Mouse (Mus musculus): Measurements from ENCODE around the gene Arhgef38. TPM values are rescaled to one million over a fixed set of nuclear protein-coding genes. Genes with fewer than 3 reads are reported as not detected.

Arhgef38 gene
- polyA plus RNA-seq (2012; fragmentation: generic; extraction: Trizol) = not detected
- long read RNA-seq, experiment 1 = 0 reads
- long read RNA-seq, experiment 2 = 0 reads

- Histone ChIP-seq H3K4me3 (ENCODE audit: insufficient read depth, poor library complexity, severe bottlenecking) (no peak within 1 kb of the TSS), H3ac (ENCODE audit: control insufficient read depth, insufficient read length, low read depth) (no peak within 1 kb of the TSS), H3K36me3 (ENCODE audit: control insufficient read depth, insufficient read depth) (no peaks in the 10 kb centered on the region), H3K79me2 (ENCODE audit: control insufficient read depth, insufficient read depth) (no peaks in the 10 kb centered on the region), H3K79me3 (ENCODE audit: low read depth) (no peaks in the 10 kb centered on the region), H3K27me3 (ENCODE audit: control insufficient read depth, insufficient read depth, insufficient read length) (peaks cover 19% of the 10 kb centered on the region)
- TF ChIP-seq FOSL1 (IDR thresholded peaks at IDR 0.05; ENCODE audit: insufficient read depth, low read length, poor library complexity, severe bottlenecking) (no peak), MYOG (IDR thresholded peaks at IDR 0.05; ENCODE audit: control insufficient read depth, extremely low read depth, insufficient read length) (no peak), MYOD1 (IDR thresholded peaks at IDR 0.05; ENCODE audit: control insufficient read depth, insufficient read length, low read depth) (no peak), MAX (IDR thresholded peaks at IDR 0.05) (no peak), CTCF (IDR thresholded peaks at IDR 0.05; ENCODE audit: control insufficient read depth, insufficient read depth, insufficient read length) (no peak)
Measured at GRCm38 (mm10) chr3:133234821-133235295, at the start of gene Arhgef38. Gene Arhgef38 (minus strand): TSS chr3:133234949.

GRCm38 (mm10) chr3:133271887-133272286 is 37.1 kb upstream of the Arhgef38 start:
- no peaks in the 10 kb centered on the region for H3K79me3 ChIP-seq (ENCODE audit: low read depth)

GRCm38 (mm10) chr3:133258860-133259259 is 24.1 kb upstream of the Arhgef38 start:
- no peaks in the 10 kb centered on the region for H3K79me2 ChIP-seq (ENCODE audit: control insufficient read depth, insufficient read depth)
- no peak overlapping the region for H3ac ChIP-seq (ENCODE audit: control insufficient read depth, insufficient read length, low read depth)
- H3K79me3 ChIP-seq (ENCODE audit: low read depth) = no peaks in the 10 kb centered on the region
- H3K27me3 ChIP-seq (ENCODE audit: control insufficient read depth, insufficient read depth, insufficient read length) = no peaks in the 10 kb centered on the region
- H3K36me3 ChIP-seq (ENCODE audit: control insufficient read depth, insufficient read depth) = no peaks in the 10 kb centered on the region
- TF ChIP-seq MYOD1 (IDR thresholded peaks at IDR 0.05; ENCODE audit: control insufficient read depth, insufficient read length, low read depth) (no peak), CEBPB (IDR thresholded peaks at IDR 0.05; ENCODE audit: low read depth) (no peak), USF1 (IDR thresholded peaks at IDR 0.05; ENCODE audit: low read depth) (no peak), FOSL1 (IDR thresholded peaks at IDR 0.05; ENCODE audit: insufficient read depth, low read length, poor library complexity, severe bottlenecking) (no peak), MYOG (IDR thresholded peaks at IDR 0.05; ENCODE audit: control insufficient read depth, extremely low read depth, insufficient read length) (no peak), CTCF (IDR thresholded peaks at IDR 0.05; ENCODE audit: control insufficient read depth, insufficient read depth, insufficient read length) (no peak), MAX (IDR thresholded peaks at IDR 0.05) (no peak)
- no peak overlapping the region for H3K4me3 ChIP-seq (ENCODE audit: insufficient read depth, poor library complexity, severe bottlenecking)

More at GRCm38 (mm10) chr3:133271887-133272286, 37.1 kb upstream of the Arhgef38 start:
- Histone ChIP-seq H3K27me3 (ENCODE audit: control insufficient read depth, insufficient read depth, insufficient read length) (no peaks in the 10 kb centered on the region), H3K4me3 (ENCODE audit: insufficient read depth, poor library complexity, severe bottlenecking) (no peak overlapping the region), H3K36me3 (ENCODE audit: control insufficient read depth, insufficient read depth) (no peaks in the 10 kb centered on the region), H3K79me2 (ENCODE audit: control insufficient read depth, insufficient read depth) (no peaks in the 10 kb centered on the region), H3ac (ENCODE audit: control insufficient read depth, insufficient read length, low read depth) (no peak overlapping the region)
- TF ChIP-seq CEBPB (IDR thresholded peaks at IDR 0.05; ENCODE audit: low read depth) (no peak), CTCF (IDR thresholded peaks at IDR 0.05; ENCODE audit: control insufficient read depth, insufficient read depth, insufficient read length) (no peak), USF1 (IDR thresholded peaks at IDR 0.05; ENCODE audit: low read depth) (no peak), MYOG (IDR thresholded peaks at IDR 0.05; ENCODE audit: control insufficient read depth, extremely low read depth, insufficient read length) (no peak), MAX (IDR thresholded peaks at IDR 0.05) (no peak), FOSL1 (IDR thresholded peaks at IDR 0.05; ENCODE audit: insufficient read depth, low read length, poor library complexity, severe bottlenecking) (no peak), MYOD1 (IDR thresholded peaks at IDR 0.05; ENCODE audit: control insufficient read depth, insufficient read length, low read depth) (no peak)

- TF ChIP-seq MAX (IDR thresholded peaks at IDR 0.05) = no peak
- no peak for TF ChIP-seq USF1 (IDR thresholded peaks at IDR 0.05; ENCODE audit: low read depth)
- TF ChIP-seq MYOD1 (IDR thresholded peaks at IDR 0.05; ENCODE audit: control insufficient read depth, insufficient read length, low read depth) = no peak
- no peak for TF ChIP-seq FOSL1 (IDR thresholded peaks at IDR 0.05; ENCODE audit: insufficient read depth, low read length, poor library complexity, severe bottlenecking)
- TF ChIP-seq MYOG (IDR thresholded peaks at IDR 0.05; ENCODE audit: control insufficient read depth, extremely low read depth, insufficient read length) = no peak
- no peak for TF ChIP-seq CTCF (IDR thresholded peaks at IDR 0.05; ENCODE audit: control insufficient read depth, insufficient read depth, insufficient read length)
- TF ChIP-seq CEBPB (IDR thresholded peaks at IDR 0.05; ENCODE audit: low read depth) = no peak
- Histone ChIP-seq H3K79me3 (ENCODE audit: low read depth) (no peaks in the 10 kb centered on the region), H3K79me2 (ENCODE audit: control insufficient read depth, insufficient read depth) (no peaks in the 10 kb centered on the region), H3K4me3 (ENCODE audit: insufficient read depth, poor library complexity, severe bottlenecking) (no peak overlapping the region), H3K36me3 (ENCODE audit: control insufficient read depth, insufficient read depth) (no peaks in the 10 kb centered on the region), H3ac (ENCODE audit: control insufficient read depth, insufficient read length, low read depth) (no peak overlapping the region), H3K27me3 (ENCODE audit: control insufficient read depth, insufficient read depth, insufficient read length) (no peaks in the 10 kb centered on the region)
Measured at GRCm38 (mm10) chr3:133255842-133256241, 21.1 kb upstream of the Arhgef38 start.

GRCm38 (mm10) chr3:133244027-133244426 is 9.3 kb upstream of the Arhgef38 start:
- H3K36me3 ChIP-seq (ENCODE audit: control insufficient read depth, insufficient read depth) = no peaks in the 10 kb centered on the region
- no peak for TF ChIP-seq CEBPB (IDR thresholded peaks at IDR 0.05; ENCODE audit: low read depth)
- TF ChIP-seq USF1 (IDR thresholded peaks at IDR 0.05; ENCODE audit: low read depth) = no peak
- TF ChIP-seq MYOD1 (IDR thresholded peaks at IDR 0.05; ENCODE audit: control insufficient read depth, insufficient read length, low read depth) = no peak
- TF ChIP-seq CTCF (IDR thresholded peaks at IDR 0.05; ENCODE audit: control insufficient read depth, insufficient read depth, insufficient read length) = no peak
- no peak for TF ChIP-seq FOSL1 (IDR thresholded peaks at IDR 0.05; ENCODE audit: insufficient read depth, low read length, poor library complexity, severe bottlenecking)
- TF ChIP-seq MYOG (IDR thresholded peaks at IDR 0.05; ENCODE audit: control insufficient read depth, extremely low read depth, insufficient read length) = no peak
- TF ChIP-seq MAX (IDR thresholded peaks at IDR 0.05) = no peak
- no peaks in the 10 kb centered on the region for H3K27me3 ChIP-seq (ENCODE audit: control insufficient read depth, insufficient read depth, insufficient read length)
- H3ac ChIP-seq (ENCODE audit: control insufficient read depth, insufficient read length, low read depth) = no peak overlapping the region
- H3K4me3 ChIP-seq (ENCODE audit: insufficient read depth, poor library complexity, severe bottlenecking) = no peak overlapping the region
- no peaks in the 10 kb centered on the region for H3K79me3 ChIP-seq (ENCODE audit: low read depth)
- no peaks in the 10 kb centered on the region for H3K79me2 ChIP-seq (ENCODE audit: control insufficient read depth, insufficient read depth)

Measured in C2C12 (cell line).